Mouse (Mus musculus) embryo, embryonic 9.5 days (tissue): Measurements from ENCODE around the gene 4930469K13Rik.

ENCODE experiments used
- DNase-seq: peaks from one replicate; pipeline ENCODE4 v3.0.0-alpha.2; 2017; ENCODE audit errors: extremely low spot score

4930469K13Rik gene

DNA sequence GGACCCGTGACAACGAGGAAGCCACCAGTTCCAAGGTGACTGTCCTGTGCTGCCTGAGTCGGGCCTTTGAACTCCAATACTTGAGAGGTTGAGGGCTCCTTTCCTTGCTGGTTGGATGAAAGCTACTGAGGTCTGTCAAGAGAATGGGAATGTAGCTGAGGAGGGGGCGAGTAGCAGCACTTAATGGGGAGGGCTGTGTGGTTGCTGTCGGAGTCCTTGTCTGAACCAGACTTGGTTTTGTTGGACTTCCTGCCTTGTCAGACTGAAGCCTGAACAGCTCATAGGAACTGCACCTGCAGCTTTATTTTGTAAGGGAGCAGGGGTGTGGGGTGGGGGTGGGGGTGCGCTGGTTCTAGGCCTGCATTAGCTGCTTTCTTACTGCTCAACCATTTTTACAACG lies 19.8 kb downstream of the 4930469K13Rik start:
- DNase-seq: no peak

DNA sequence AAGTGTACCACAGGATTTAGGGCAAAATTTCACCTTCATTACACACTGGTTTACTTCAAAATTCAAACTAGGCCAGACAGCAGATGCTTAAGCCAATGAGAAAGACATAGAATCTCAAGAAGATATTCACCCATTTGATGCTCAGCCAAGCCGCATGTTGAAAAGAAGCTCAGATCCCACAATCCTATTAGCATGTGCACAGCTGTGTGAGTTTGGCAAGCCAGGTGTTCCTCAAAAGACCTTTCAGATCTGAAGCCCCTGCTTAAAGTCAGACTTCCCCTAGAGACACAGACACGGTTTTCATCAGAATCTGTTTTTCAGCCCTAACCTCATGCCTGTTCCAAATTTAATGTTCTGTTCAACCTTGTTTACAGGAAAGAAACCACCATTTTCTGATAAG lies 20.5 kb downstream of the 4930469K13Rik start:
- no peak for DNase-seq

DNA sequence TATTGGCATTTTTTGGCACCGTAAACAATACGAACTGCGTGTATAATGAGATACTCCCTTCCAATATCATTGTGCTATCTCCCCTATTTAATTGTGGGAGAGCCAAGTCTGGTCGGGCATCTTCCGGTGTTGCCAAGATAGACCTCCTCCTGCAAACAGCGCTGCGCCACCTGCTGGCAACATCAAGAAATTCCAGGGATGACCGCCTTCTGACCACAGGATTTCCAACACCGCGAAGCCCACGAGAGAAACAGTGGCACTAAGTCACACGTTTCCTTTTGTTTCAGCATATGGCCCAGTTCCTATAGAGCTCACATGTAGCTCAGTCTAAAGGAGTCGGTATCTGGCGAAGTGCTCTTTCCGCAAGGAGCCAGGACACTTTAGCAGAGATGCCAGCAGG lies 24.6 kb downstream of the 4930469K13Rik start:
- peak; percentile 64 for DNase-seq

DNA sequence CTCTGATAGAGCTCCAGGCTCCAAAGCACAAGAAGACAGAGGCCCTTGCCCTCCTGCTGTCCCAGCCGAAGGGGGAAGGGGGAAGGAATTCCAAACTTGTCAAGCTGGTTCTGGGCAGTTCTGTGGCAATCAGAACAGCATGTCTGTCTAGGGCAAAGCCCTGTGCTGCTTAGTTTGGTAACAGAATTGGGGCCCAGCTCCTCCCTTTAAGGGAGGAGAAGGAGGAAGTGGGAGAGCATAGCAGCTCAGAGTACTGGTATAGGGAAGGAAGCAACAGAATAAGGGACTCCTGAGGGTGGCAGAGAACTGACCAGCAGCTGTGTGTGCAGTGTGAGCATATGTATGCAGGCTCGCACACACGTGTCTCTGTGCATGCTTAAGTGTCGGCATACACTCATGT lies 26.0 kb downstream of the 4930469K13Rik start:
- no peak for DNase-seq

DNA sequence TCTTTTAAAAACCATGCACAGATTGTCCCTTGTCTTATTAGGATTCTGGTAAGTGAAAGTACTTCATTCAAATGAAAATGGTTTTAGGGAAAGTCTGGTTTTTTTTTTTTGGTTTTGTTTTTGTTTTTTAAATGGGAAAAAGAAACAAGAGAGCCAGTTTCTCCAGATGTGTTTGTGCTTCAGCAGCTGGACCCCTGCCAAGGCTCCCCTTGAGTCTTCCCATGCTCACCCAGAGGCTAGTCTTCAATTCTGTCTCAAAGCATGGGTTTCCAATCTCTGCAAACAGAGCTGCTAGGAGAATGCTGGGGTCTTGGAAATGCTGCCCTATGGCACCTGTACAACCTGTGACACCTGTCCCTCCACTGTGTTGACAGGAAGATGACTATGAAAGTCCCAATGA lies 27.8 kb downstream of the 4930469K13Rik start:
- DNase-seq: no peak

DNA sequence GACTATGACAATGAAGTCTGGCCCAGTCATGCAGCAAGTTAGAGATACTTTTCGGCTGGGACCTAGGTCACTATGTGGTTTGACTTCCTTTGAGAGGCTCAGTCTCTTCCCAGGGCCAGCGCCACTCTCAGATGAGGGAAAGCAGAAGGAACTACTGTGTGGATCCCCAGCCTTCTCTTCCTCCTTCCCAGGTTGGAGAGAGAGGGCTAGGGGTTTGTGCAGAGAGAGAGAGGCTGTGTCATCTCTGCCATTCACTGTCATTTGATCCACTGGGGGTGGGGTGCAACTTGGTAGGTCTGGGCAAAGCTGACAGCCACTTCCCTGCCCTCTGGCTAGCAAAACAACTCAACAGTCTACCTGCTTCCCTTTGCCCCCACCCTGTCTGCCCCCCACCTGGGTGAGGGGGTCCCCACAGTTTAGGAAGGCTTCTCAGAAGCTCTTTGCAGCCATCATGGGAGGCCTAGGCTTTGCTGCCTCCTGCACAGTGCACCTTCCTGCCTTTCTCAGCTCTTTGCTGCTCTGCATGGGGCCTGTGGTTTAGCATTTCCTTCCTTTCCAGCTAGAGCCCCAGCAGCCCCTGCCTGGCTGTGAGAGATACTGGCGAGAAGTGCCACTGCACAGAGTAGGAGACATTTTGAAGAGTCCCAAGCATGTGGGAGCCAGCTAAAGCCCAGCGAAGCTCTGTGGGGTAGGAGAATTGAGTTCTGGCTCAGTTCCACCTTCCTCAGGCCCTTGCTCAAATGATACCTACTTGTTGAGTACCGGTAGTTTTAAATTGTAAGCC lies 34.5 kb downstream of the 4930469K13Rik start:
- peak; percentile 27 for DNase-seq

DNA sequence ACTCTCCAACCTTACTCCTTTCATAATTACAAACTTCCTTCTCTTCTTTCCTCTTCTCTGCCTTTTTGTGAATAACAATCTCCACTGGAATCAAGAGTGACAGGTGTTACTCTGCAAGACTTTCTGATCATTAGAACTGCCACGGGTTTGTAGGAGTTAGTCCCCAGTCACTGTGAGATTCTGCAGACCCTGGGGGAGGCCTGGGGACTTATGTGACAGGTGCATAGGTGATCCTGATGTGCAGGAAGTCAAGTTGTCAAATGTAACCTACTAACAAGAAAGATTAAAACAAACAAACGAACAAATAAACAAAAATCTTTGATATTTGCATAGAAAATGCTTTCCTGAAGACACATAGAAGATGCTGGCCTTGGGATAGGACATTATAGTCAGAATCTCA lies 35.1 kb downstream of the 4930469K13Rik start:
- DNase-seq: no peak

DNA sequence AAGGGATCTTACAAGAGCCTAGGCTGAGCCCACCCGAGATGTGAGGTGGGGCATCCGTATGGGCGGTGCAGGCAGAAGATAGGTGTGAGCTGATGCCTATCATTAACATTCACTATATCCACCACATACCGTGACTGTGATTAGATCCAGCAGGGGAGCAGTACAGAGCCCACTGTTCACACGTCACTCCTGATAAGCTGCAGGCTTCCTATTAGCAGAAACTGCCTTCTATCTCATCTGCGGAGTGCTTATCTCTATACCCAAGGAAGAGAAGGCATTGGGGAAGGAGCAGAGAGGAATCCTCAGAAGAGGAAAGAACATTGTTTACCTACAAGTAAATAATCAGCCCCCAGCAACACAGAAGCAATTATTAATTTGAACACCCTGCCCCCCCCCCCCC lies 36.6 kb downstream of the 4930469K13Rik start:
- DNase-seq: no peak

DNA sequence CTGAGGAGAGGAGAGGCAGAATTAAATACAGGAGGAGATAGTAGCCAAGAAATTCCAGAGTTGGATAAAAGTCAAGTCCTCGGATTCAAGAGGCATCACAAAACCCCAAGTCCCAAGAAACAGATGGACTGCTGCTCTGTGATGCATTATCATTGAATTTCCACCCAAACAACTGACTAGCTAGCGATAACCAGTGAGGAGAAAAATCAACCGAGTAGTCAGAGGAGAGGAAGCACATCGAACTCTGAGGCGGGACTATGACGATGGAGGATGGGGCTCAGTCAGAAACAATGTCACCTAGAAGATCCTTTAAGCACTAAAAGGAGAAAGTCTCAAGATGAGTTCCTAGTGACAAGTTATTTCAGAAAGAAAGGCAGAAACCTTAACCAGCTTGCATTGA lies 39.4 kb downstream of the 4930469K13Rik start:
- no peak for DNase-seq

DNA sequence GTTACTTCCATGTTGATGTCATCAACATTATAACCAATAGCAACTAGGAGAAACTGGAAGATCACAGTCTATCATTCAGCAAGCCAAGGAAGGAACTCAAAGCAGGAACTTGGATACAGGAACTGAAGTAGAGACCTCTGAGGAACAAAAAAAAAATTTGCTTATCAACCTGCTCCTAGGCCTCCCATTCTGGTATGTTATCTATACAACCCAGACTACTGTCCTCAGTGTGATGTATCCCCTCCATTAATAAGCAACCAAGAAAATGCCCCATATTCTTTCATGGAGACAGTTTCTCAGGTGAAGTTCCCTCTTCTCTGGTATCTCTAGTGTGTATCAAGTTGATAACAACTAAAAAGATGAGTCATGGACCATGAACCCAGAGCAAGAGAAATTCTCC lies 40.0 kb downstream of the 4930469K13Rik start:
- no peak for DNase-seq

DNA sequence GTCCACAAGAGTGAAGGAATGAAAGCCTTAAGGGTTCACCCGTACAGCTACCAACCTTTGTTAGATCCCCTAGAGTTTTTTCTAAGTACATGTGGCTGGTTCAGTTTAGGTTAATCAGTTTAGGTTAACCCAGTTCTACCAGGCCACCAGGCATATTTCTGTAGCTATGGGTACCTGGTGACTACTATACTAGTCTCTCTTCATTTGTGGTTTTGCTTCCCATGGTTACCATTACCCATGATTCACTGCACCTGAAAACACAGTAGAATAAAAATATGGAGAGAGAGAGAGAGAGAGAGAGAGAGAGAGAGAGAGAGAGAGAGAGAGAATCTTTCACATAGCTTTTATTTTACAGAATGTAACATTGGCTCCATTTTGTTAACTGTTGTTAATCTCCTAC lies 41.6 kb downstream of the 4930469K13Rik start:
- DNase-seq: no peak

DNA sequence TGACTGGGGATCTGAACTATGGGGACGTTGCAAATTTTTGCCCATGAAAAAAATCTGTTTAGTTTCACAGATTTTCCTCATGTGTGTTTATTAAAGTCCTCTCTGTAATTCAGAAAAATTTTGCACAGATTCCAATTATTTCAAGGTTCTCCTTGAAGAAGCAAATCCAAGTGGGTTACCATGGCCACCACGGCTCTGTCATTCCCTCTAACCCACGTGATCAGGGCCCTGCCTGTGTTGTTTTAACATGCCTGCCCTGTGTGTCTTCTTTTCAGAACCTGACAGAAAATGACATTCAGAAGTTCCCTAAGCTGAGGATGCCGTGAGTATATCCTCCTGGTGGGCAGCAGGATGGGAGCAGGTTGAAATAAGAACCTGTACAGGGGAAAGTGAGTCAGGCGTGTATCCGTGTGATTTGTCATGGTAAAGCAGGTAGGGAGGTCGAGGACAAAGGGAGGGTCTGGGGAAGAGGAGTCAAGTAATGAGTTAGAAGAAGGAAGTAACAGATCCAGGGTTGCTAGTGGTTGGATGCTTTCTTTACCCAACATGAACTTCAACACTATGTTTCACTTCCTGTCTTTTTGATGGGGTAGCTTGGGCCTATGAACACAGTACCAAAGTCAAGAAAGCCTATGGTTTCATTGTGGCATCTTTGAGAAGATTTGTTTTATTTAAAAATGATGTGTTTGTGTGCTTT lies 44.2 kb downstream of the 4930469K13Rik start:
- DNase-seq: no peak

DNA sequence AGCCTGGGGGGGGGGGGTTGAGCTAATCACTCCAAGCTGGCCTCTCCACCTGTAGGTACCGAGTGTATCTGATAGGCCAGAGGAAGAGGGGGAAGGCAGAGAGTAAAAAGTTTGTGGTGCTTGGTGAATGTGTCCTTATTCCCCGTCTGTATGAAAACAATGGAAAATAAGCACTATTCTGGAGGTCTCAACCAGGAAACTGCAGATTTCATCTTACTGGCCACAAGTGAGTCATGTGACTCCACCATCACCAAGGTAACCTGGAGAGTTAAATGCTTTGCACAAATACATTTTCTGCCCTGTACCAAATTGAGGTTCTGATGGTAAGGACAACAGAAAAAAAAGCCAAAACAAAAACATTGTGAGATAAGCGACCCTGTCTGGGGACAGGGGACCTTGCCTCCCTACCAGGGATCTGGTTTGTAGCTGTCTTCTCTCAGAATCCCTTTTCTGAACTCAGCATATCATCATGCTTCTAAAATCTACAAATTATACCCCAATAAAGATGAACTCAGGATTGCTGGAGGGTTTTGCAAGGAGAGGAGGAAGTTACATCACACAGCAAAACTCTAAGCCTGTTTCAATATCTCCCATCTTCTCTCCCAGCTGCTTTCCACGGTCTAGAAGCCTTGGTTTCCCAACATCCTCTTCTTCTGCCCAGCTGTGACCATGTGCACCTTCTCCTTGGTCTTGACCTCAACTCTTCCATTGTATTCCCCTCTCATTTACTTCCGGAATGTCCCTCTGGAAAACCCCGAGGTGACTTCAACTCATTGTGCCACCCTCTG lies 45.1 kb downstream of the 4930469K13Rik start:
- no peak for DNase-seq

DNA sequence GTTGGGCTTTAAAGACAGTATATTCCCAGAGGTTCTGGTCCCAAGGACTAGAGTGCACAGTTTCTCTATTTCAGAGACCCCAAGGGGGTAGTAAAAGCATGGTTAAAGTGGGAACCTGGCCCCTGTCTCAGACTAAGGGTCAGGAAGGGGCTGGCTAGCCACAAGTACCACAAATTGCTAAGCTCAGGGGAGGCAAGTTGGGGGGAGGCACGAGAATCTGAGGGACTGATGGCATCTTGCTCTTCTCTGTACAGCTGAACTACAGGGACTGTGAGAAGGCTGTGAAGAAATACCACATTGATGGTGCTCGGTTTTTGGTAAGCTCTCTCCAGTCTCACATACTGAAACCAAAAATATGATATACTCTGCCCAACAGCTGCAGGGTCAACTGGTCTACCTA lies 47.7 kb downstream of the 4930469K13Rik start:
- no peak for DNase-seq

DNA sequence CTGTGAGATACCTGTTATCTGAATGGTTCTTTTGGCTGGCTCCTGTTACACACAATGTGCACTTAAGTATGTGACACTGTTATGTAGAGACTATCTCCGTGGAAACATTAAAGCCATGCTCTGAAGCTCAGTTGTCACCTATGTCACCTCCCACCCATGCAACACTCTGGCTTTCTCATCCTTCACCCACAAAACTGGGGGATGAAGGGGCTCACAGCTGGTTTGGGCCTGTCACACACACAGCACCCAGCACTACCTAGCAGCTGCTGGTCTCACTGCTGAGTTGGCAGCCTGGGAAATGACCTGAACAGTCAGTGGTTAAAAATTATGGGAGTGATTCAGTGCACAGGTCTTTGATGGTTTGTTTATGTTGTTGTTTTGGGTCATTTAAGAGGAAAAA lies 48.3 kb downstream of the 4930469K13Rik start:
- no peak for DNase-seq

DNA sequence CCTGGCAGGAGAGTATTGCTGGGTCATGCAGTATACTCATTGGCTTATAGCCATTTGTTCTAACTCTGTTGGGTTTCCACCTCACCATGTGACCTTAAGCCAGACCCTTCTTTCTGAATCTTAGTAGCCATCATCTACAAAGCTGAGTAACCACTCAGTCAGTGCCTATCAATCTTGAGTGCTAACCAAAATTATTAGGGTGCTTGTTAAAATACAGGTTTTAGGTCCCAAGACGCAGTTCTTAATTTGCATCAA lies 49.3 kb downstream of the 4930469K13Rik start:
- no peak for DNase-seq

DNA sequence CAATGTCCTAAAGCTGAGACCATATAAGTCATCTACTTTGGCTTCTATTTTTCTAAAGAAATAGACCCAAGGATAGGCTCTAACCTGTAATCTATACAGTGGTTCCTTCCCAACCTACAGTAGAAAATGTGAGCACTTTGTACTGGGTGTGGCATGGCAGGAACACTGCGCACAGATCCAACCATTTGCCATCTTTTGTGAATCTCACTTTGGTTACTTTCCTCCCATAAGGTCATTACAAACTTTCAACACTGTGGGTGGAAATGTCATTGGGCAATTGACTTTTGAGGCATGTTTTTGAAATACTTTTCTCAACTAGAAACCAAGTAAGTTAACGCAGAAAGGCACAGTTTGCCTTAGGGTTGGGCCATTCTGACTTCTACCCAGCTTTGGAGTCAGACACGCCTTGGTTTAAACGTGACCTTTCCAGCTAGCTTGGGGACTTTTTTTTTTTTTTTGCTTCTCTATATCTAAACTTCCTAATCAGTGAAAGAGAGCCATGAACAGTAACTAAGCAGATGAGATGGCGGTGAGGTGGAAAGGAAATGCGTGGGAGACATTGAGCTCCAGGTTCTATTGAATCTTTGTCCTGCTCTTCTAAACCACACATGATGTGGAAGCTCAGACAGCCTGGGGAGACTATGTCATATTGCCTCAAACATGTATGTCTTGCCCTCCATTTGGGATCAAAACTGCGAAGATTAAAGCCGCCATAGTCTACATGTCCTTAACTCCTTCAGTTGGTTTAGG lies 49.8 kb downstream of the 4930469K13Rik start:
- DNase-seq: no peak

DNA sequence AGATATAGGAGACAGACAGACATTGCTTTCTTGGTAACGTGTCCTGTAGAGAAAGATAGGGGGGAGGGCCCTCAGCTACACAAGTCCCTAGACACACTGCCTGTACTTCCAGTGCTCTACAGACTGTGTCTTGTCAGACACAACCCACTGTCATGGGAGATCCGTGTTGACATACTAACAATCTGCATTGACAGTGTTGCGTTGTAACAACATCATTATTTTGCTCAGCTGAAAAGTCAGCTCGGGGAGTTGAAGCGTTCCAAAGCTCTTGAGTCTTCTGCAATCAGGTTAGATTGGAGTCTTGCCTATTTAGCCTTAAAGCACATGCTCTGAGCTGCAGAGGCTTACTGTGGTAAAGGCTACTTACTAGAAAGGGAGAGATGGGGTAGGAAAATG lies 50.8 kb downstream of the 4930469K13Rik start:
- no peak for DNase-seq

DNA sequence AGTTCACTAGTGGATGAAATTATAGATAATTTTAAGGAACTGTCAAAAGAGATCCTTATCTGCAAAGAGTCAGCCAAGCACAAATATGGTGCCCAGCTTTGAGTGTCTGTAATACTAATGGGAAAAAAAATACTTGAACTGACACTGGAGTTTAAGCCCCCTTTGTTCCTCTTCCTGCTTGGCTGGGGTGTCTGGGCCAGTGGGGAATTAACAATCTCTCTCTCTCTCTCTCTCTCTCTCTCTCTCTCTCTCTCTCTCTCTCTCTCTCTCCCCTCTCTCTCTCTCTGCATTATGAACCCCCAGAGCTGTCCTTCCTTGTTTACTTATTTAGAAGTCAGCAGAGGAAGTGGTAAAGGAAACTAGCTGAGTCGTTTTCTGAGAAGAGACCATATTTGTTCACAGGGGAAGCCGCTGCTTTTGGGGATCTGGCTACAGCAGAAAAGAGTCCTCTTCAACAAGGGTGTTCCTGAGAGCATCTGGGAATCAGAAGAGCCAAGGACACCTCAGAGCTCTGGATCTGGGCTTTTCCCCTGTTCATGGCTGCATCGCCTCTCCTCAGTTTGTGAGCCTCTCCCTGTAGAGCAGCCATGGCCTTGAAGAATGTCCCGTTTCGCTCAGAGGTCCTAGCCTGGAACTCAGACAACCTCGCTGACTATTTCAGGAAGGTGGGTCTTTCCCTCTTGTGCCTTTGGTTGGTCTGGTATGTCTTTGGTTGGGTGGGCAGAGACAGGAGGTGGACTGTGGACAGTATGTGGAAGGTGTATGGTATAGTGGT lies 51.4 kb downstream of the 4930469K13Rik start, which contains the start of gene Lcp2:
Lcp2 (plus strand) TSS at position 154 of the 775 bp plus-strand sequence.
- DNase-seq: no peak

DNA sequence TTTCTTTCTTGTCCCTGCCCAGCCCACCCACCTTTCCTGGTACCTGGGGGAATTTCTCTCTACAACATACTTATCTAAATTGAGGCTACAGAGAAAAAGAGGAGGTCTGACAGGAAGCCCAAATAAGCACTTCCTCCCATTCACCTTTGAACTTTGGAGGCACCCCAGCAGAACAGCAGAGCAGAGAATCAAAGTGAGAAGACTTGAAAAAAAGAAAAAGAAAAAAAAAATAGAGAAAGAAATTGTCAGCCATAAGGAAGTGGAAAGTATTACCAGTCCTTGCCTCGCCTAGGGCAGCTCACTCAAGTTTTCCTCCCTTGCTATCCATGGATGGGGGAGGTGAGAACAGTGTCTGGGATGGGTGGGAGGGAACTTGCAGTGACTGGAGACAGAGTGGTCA lies 55.5 kb downstream of the 4930469K13Rik start:
- no peak for DNase-seq

DNA sequence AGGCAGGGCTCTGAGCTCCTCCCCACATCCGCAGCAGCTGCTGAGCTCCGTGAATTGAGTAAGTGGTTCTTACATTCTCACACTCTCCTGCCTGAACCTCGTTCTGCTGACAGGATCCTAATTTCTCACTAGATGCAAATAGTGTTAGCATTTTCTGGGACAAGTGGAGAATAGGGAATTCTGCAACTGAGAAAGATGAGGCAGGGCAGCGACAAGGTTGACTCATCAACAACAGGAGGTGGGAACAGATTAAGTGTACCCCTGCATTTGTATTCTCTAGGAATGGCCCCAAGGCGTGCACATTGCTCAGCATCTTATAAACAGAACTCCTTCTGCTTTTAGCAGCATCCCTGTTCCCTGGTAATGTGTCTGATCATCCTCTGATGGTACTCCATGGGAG lies 58.3 kb downstream of the 4930469K13Rik start:
- DNase-seq: no peak
